Mouse (Mus musculus) heart, embryonic 15.5 days (tissue): ENCODE results near the gene Rhoj. TPM values are rescaled to one million over a fixed set of nuclear protein-coding genes. Genes with fewer than 3 reads are reported as not detected.

ENCODE experiments used
- ATAC-seq: fragments of 200-750 bp; cut with Nextera tagmentation; replicated peaks from 2 replicates; pipeline ENCODE4 v1.8.0; 2017; ENCODE audit warnings: low read depth, moderate TSS enrichment; ENCODE audit not compliant: insufficient number of reproducible peaks, insufficient read depth, low FRiP score
- H3K27ac ChIP-seq: fragments of 300-500 bp; sonication (generic); 2 replicates; pipeline ENCODE4 v1.5.1; 2015; ENCODE audit warnings: mild to moderate bottlenecking, inconsistent platforms
- H3K27me3 ChIP-seq: fragments of 300-500 bp; sonication (generic); 2 replicates; pipeline ENCODE4 v1.6.1; 2015; ENCODE audit warnings: inconsistent platforms
- H3K36me3 ChIP-seq: fragments of 300-500 bp; sonication (generic); 2 replicates; pipeline ENCODE4 v1.6.1; 2015; ENCODE audit warnings: mild to moderate bottlenecking, inconsistent platforms
- H3K4me1 ChIP-seq: fragments of 300-500 bp; sonication (generic); replicated peaks from 2 replicates; pipeline ENCODE4 v1.6.1; 2015; ENCODE audit warnings: inconsistent platforms
- H3K4me2 ChIP-seq: fragments of 300-500 bp; sonication (generic); 2 replicates; pipeline ENCODE4 v1.6.1; 2015; ENCODE audit warnings: inconsistent platforms, mild to moderate bottlenecking, moderate library complexity
- H3K4me3 ChIP-seq: fragments of 300-500 bp; sonication (generic); 2 replicates; pipeline ENCODE4 v1.5.1; 2015; ENCODE audit warnings: mild to moderate bottlenecking, inconsistent platforms
- H3K9ac ChIP-seq: fragments of 300-500 bp; sonication (generic); 2 replicates; pipeline ENCODE4 v1.6.1; 2015; ENCODE audit warnings: mild to moderate bottlenecking, inconsistent platforms
- H3K9me3 ChIP-seq: fragments of 300-500 bp; sonication (generic); replicated peaks from 2 replicates; pipeline ENCODE4 v1.6.1; 2016; ENCODE audit warnings: inconsistent platforms
- WGBS: fragments of 180-500 bp; shearing (Covaris S2); methylation state at CpG from one replicate; pipeline ENCODE4 v1.1.7; 2015; ENCODE audit warnings: mixed read lengths; 5-methylcytosine and 5-hydroxymethylcytosine counted together
- polyA plus RNA-seq: library from polyadenylated mRNA; unstranded; fragments of >200 nt; fragmentation: Nextera tagmentation; extraction: Ambion mirVana; gene quantifications from 2 replicates; pipeline ENCODE4 v1.2.1, GENCODE M21; 2015

Rhoj gene
- polyA plus RNA-seq, 1 experiment from 2014 or later = 50.6 TPM

DNA sequence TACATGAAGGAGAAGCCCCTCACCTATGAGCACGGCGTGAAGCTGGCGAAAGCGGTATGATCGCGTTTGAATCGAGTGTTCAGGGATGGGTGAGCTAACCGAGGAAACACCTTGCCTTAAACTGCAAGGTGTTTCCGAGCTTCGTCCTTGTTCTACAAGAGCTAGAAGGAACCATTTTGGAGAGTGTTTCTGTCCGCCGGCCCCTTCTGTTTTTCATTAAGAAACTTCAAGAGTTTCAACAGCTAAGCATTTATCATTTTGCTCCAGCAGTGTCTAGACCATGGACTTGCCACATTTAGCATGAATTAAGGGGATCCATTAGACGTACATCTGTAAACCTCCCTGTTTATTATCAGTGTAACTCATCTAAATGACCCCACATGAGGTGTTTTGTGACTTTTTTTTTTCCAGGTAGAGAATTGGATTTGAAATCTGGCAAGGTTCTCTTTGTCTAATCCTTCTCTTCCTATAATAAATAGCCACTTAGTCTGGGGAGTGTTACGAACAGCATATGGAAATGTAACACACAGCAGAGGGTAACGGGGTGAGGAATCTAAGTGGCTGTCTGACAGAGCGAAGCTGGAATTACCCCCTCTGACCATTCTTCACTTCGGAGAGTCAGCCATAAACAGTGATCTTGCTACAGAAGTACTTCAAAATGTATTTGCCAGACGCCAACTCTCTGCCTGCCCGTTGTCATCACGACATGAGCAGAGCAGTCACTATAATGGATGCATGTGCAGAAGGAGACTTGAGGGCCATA is 86.1 kb downstream of the Rhoj start:
- no peaks in the 10 kb centered on the region for H3K36me3 ChIP-seq
- 0 out of 2 replicates have a peak, but pooled peaks cover 3% of the 10 kb centered on the region for H3K4me1 ChIP-seq
- no peaks in the 10 kb centered on the region for H3K9me3 ChIP-seq
- 73% methylated on average over 20 of the region's 20 CpGs for WGBS
- H3K4me2 ChIP-seq = no peak overlapping the region
- no peak overlapping the region for H3K9ac ChIP-seq
- ATAC-seq = no peak
- no peaks in the 10 kb centered on the region; the same call in 1 of the 2 replicates for H3K27me3 ChIP-seq
- H3K27ac ChIP-seq = no peak overlapping the region
- no peak overlapping the region for H3K4me3 ChIP-seq

GRCm38 (mm10) chr12:75396616-75397015 is 88.5 kb downstream of the Rhoj start:
- 39% methylated on average over 3 of the region's 3 CpGs for WGBS
- ATAC-seq = no peak; the same call in 1 of the 2 replicates

DNA sequence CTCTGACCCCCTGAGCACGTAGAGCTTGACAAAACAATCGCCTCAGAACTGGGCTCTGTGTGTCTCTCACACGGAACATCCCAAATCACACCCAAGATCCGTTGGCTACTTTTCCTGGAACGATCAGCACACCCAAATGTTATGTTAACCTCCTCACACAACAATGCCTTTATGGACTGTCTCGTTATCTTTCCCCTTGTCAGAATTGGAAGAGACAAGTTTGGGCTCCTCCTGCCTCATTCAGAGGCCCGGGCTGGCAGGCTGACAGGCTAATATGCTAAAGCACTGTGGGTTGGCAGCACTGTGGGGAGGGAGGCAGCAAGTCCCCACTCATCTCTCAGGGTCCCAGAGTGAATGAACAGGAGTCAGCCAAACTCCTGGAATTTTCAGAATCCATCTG is 89.0 kb downstream of the Rhoj start:
- 35% methylated on average over 7 of the region's 7 CpGs for WGBS
- no peaks in the 10 kb centered on the region; the same call in 1 of the 2 replicates for H3K27me3 ChIP-seq
- H3K9ac ChIP-seq = no peak overlapping the region
- no peaks in the 10 kb centered on the region for H3K9me3 ChIP-seq
- H3K4me2 ChIP-seq = no peak overlapping the region
- ATAC-seq = no peak; the same call in 1 of the 2 replicates
- no peak overlapping the region for H3K27ac ChIP-seq
- 0 out of 2 replicates have a peak, but pooled peaks cover 3% of the 10 kb centered on the region for H3K4me1 ChIP-seq
- no peaks in the 10 kb centered on the region for H3K36me3 ChIP-seq
- no peak overlapping the region for H3K4me3 ChIP-seq

More at GRCm38 (mm10) chr12:75396616-75397015, 88.5 kb downstream of the Rhoj start:
- Histone ChIP-seq H3K27me3 (no peaks in the 10 kb centered on the region; the same call in 1 of the 2 replicates), H3K27ac (no peak overlapping the region), H3K4me3 (no peak overlapping the region), H3K4me2 (no peak overlapping the region), H3K36me3 (no peaks in the 10 kb centered on the region), H3K9me3 (no peaks in the 10 kb centered on the region), H3K4me1 (0 out of 2 replicates have a peak, but pooled peaks cover 3% of the 10 kb centered on the region), H3K9ac (no peak overlapping the region)

DNA sequence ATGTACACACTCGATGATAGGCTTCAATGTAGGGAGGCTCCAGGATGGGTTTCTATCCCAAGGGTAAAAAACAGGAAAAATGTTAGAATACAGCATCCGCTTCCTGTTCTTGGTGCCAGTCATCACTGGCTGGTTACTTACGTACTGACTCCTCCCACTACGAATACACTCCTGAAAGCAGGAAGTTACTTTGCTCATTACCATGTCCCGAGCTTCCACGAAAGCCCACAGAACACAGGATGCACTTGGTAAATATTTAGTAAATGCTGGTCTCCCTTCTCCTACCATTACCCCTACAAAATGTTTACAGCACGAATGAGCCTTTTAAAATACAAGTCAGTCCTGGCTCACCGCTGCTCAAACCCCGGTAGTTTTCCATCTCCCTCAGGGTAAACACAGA is 104.8 kb downstream of the Rhoj start:
- WGBS = 71% methylated on average over 9 of the region's 9 CpGs
- H3K36me3 ChIP-seq = no peaks in the 10 kb centered on the region
- H3K27me3 ChIP-seq = no peaks in the 10 kb centered on the region
- ATAC-seq = no peak
- no peak overlapping the region for H3K4me2 ChIP-seq
- H3K4me3 ChIP-seq = no peak overlapping the region
- no peaks in the 10 kb centered on the region for H3K9me3 ChIP-seq
- no peak overlapping the region for H3K27ac ChIP-seq
- H3K4me1 ChIP-seq = no peaks in the 10 kb centered on the region
- no peak overlapping the region for H3K9ac ChIP-seq

- Histone ChIP-seq H3K36me3 (no peaks in the 10 kb centered on the region), H3K9me3 (no peaks in the 10 kb centered on the region), H3K27ac (no peak overlapping the region), H3K9ac (no peak overlapping the region), H3K4me1 (no peaks in the 10 kb centered on the region), H3K27me3 (no peaks in the 10 kb centered on the region), H3K4me3 (no peak overlapping the region), H3K4me2 (no peak overlapping the region)
- 70% methylated on average over 6 of the region's 6 CpGs for WGBS
- no peak for ATAC-seq
Measured at GRCm38 (mm10) chr12:75414991-75415390, 106.9 kb downstream of the Rhoj start.

DNA sequence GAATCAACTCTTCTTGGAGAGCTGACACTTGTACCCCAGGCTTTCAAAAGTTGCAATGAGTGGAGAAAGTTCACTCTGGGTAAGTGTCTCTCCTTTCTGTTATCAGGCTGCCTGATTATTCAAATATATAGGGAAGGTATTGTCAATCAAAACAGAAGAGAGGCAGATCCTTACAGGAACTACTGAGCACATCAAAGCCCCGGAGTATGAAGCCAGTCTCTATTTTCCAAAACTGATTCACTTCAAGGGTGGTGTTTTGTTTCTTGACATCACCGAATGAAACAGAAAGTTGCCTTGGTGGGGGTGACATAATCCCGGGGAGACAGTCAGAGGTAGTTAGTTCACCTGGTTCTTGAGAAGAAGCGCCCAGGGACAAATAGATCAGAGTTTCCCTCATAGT is 108.6 kb downstream of the Rhoj start, which contains the start of gene Gphb5:
Gphb5 (minus strand) TSS at position 101 of the 400 bp plus-strand sequence.
- H3K4me1 ChIP-seq = no peaks in the 10 kb centered on the region
- H3K36me3 ChIP-seq = no peaks in the 10 kb centered on the region
- no peak for ATAC-seq
- H3K27me3 ChIP-seq = no peaks in the 10 kb centered on the region
- H3K27ac ChIP-seq = no peak within 1 kb of the TSS
- H3K4me2 ChIP-seq = no peak within 1 kb of the TSS
- H3K9me3 ChIP-seq = no peaks in the 10 kb centered on the region
- H3K4me3 ChIP-seq = no peak within 1 kb of the TSS
- no peak within 1 kb of the TSS for H3K9ac ChIP-seq
- 84% methylated on average over 4 of the region's 4 CpGs for WGBS

DNA sequence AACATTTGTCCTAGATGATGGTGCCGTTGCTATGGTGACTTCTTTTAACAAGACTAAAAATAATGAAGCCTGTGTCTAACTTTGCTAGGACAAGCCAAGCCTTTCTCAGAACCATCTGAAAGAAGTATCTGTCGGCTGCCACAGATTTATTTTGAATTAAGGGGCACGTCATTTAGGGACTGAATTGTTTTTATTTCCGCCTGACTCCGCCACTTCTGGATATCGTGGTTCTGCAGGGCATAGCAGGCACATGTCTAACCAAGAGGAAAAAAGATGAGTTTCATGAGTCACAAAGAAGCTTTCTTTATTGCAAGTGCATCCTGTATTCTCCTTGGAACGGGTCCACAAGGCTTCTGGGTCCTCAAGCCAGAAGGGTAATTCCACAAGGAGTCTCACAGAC is 116.2 kb downstream of the Rhoj start:
- no peak overlapping the region for H3K27ac ChIP-seq
- no peak overlapping the region for H3K4me2 ChIP-seq
- no peaks in the 10 kb centered on the region for H3K36me3 ChIP-seq
- no peak overlapping the region for H3K9ac ChIP-seq
- no peaks in the 10 kb centered on the region for H3K9me3 ChIP-seq
- 61% methylated on average over 7 of the region's 7 CpGs for WGBS
- ATAC-seq = no peak
- H3K4me3 ChIP-seq = no peak overlapping the region
- no peaks in the 10 kb centered on the region for H3K4me1 ChIP-seq
- no peaks in the 10 kb centered on the region for H3K27me3 ChIP-seq

- WGBS = 83% methylated on average over 4 of the region's 4 CpGs
- no peaks in the 10 kb centered on the region for H3K9me3 ChIP-seq
- no peak for ATAC-seq
- H3K36me3 ChIP-seq = no peaks in the 10 kb centered on the region
- H3K27me3 ChIP-seq = no peaks in the 10 kb centered on the region
- no peak overlapping the region for H3K27ac ChIP-seq
- no peak overlapping the region for H3K9ac ChIP-seq
- no peak overlapping the region for H3K4me2 ChIP-seq
- H3K4me3 ChIP-seq = no peak overlapping the region
- H3K4me1 ChIP-seq = no peaks in the 10 kb centered on the region
Measured at GRCm38 (mm10) chr12:75424817-75425216, 116.7 kb downstream of the Rhoj start.

GRCm38 (mm10) chr12:75425882-75426281 is 117.8 kb downstream of the Rhoj start:
- no peak overlapping the region for H3K4me3 ChIP-seq
- no peaks in the 10 kb centered on the region for H3K4me1 ChIP-seq
- H3K27me3 ChIP-seq = no peaks in the 10 kb centered on the region
- no peak overlapping the region for H3K4me2 ChIP-seq
- no peak overlapping the region for H3K27ac ChIP-seq
- ATAC-seq = no peak
- H3K9ac ChIP-seq = no peak overlapping the region
- no peaks in the 10 kb centered on the region for H3K9me3 ChIP-seq
- H3K36me3 ChIP-seq = no peaks in the 10 kb centered on the region
- WGBS = 75% methylated on average over 7 of the region's 7 CpGs

DNA sequence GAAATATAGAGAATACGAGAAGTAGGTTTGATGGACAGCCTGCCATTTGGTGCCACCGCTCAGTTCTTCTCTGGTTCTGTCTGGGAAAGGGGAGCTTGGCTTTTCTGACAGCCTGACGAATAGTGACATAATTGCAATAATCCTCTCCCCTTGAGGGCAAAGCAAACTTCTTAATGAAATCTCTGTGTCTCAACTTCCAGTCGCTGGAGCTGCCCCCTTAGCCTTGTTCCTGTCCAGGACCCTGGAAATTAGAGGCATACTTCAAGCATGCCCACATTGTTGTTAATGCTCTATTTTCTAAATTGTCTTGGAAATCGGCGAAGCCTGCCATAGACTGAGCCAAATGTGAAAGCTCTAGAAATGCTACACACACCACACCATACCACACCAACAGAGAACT is 120.6 kb downstream of the Rhoj start:
- no peak overlapping the region for H3K4me3 ChIP-seq
- no peaks in the 10 kb centered on the region for H3K4me1 ChIP-seq
- no peaks in the 10 kb centered on the region for H3K9me3 ChIP-seq
- ATAC-seq = no peak
- no peaks in the 10 kb centered on the region for H3K36me3 ChIP-seq
- 82% methylated on average over 6 of the region's 6 CpGs for WGBS
- H3K4me2 ChIP-seq = no peak overlapping the region
- no peak overlapping the region for H3K27ac ChIP-seq
- H3K9ac ChIP-seq = no peak overlapping the region
- H3K27me3 ChIP-seq = no peaks in the 10 kb centered on the region

DNA sequence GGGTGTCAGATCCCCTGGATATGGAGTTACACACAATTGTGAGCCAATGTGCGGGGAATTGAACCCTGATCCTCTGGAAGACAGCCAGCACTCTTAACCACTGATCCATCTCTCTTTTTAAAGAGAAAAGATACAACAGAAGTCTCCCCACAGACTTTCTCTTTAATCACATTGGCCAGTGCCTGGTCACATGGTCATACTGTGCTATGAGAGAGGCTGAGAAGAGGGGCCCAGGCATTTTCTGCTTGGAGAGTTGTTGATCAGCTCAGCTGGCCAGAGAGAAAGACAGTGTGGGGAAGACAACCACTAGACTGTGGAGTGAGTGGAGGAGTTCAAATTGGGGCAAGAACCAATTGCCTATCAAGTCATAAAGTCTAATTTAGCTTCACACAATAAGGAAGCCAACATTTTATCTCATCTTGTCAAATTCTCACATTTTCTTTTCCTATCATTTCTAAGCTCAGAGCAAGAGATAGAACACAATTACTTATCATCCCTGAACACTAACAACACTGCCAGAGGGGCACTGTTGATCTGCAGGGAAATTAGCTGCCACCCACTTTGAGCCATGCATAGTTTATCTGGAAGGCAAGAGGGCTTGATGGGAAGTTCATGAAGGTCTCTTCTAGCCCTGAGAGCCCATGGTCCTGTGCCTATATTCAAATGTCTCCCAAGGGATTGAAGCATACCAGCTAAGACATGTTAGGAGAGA is 121.7 kb downstream of the Rhoj start:
- H3K4me2 ChIP-seq = no peak overlapping the region
- H3K27ac ChIP-seq = no peak overlapping the region
- no peaks in the 10 kb centered on the region for H3K9me3 ChIP-seq
- no peaks in the 10 kb centered on the region for H3K27me3 ChIP-seq
- no peak overlapping the region for H3K4me3 ChIP-seq
- H3K36me3 ChIP-seq = no peaks in the 10 kb centered on the region
- H3K4me1 ChIP-seq = no peaks in the 10 kb centered on the region
- WGBS = 90% methylated on average over 1 of the region's 1 CpGs
- ATAC-seq = no peak
- no peak overlapping the region for H3K9ac ChIP-seq
